In the genomic region with DNA sequence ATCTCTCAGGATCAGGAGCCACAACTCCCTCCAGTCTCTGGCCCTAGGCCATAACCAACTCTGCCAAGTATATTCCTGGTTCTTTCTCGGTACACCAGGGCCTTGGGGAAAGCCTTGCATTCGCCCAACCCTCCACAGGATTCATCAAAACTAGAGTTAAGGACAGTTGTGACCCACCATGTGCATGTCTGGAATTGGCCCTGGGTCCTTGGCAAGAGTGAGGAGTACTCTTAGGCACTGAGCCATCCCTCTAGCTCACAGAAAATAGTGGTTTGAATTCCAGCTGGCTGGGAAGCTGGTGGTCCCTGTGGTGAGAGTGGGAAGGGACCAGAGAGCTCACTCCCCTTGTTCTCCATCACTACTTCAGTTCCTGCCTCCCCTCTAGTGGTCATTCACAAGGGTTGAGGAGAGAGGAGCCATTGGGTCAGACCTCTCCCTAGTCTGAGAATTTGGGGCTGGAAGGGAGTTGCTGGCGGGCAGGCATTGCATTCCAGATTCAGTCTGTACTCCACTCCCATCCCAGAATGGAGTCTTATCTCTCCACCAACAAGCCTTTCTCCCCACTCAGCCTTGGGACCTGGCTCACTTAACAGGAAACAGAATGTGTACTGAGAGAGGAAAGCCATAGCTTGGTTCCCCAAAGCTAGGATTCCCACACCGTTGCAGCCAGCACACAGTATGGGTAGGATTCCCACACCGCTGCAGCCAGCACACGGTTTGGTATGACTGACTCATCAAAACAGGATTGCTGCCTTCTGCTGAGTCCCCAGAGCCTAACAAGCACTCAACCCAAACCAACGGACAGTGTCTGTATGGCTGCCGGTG, we compare ENCODE assay signal across 9 mouse cellular contexts. TPM values are rescaled to one million over a fixed set of nuclear protein-coding genes. Genes with fewer than 3 reads are reported as not detected.
DNase-seq lines count a peak whose midpoint lies in the region; ATAC-seq and TF ChIP-seq lines count a peak whose summit lies in the region.
"Had no signal": no experiment of that assay in that cellular context is flagged by ENCODE, and none has a peak within 500 bp of the region (broad histone marks: within the 10 kb centered on the region; RNA-seq: fewer than 3 reads in every experiment).

No protein-coding gene starts in this region.

- WGBS in cerebellum, adult 2 months = 53% methylated on average over 8 of the region's 8 CpGs
- WGBS in limb, embryonic 13.5 days = 71% methylated on average over 8 of the region's 8 CpGs
- 60% methylated on average over 8 of the region's 8 CpGs for WGBS in liver, embryonic 11.5 days

- intact Hi-C loops in left cerebral cortex, adult 2 months (cut with DNase I) = no loop called here
- intact Hi-C loops in left cerebral cortex, postnatal 10 days (cut with DNase I) = no loop called here

- no peak for ATAC-seq in limb, embryonic 13.5 days (ENCODE audit: low FRiP score, low read depth)
- no peak for ATAC-seq in liver, embryonic 11.5 days (replicated peaks; ENCODE audit: low FRiP score)

- H3K36me3 ChIP-seq in limb, embryonic 13.5 days = no peaks in the 10 kb centered on the region
- H3K36me3 ChIP-seq in liver, embryonic 11.5 days (ENCODE audit: control insufficient read depth, insufficient read depth, low read length) = no peaks in the 10 kb centered on the region

- no peak overlapping the region for H3K4me3 ChIP-seq in cerebellum, adult 2 months (replicated peaks; ENCODE audit: insufficient read depth, low read depth, low read length)
- H3K4me3 ChIP-seq in left cerebral cortex, adult 2 months = no peak overlapping the region
- H3K4me3 ChIP-seq in limb, embryonic 13.5 days = no peak overlapping the region
- no peak overlapping the region for H3K4me3 ChIP-seq in liver, embryonic 11.5 days (ENCODE audit: low read depth, low read length)

- no peak overlapping the region for H3K4me2 ChIP-seq in limb, embryonic 13.5 days (replicated peaks)
- H3K4me2 ChIP-seq in liver, embryonic 11.5 days = no peak overlapping the region

- TF ChIP-seq POLR2A in cerebellum, adult 2 months (IDR thresholded peaks at IDR 0.05; ENCODE audit: borderline replicate concordance, insufficient read depth, low read length) = no peak

- H3K27me3 ChIP-seq in cerebellum, adult 2 months (ENCODE audit: control insufficient read depth, insufficient read depth, low read length) = no peaks in the 10 kb centered on the region
- no peaks in the 10 kb centered on the region; the same call in 1 of the 2 replicates for H3K27me3 ChIP-seq in limb, embryonic 13.5 days
- no peaks in the 10 kb centered on the region for H3K27me3 ChIP-seq in liver, embryonic 11.5 days (replicated peaks; ENCODE audit: control insufficient read depth, insufficient read depth, low read length)

- H3K9ac ChIP-seq in limb, embryonic 13.5 days = no peak overlapping the region
- H3K9ac ChIP-seq in liver, embryonic 11.5 days (ENCODE audit: low read depth, low read length) = no peak overlapping the region

- no peaks in the 10 kb centered on the region for H3K9me3 ChIP-seq in limb, embryonic 13.5 days
- no peaks in the 10 kb centered on the region for H3K9me3 ChIP-seq in liver, embryonic 11.5 days (ENCODE audit: control insufficient read depth, low read length)

- DNase-seq in cerebellum, adult 9-11 months = peak; percentile 67
- no peak for DNase-seq in cerebellum, adult 2 months
- no peak for DNase-seq in left cerebral cortex, adult 2 months (ENCODE audit: extremely low spot score in 1 of 2, low spot score in 2 of 2)
- no peak for DNase-seq in left cerebral cortex, postnatal 10 days (ENCODE audit: extremely low spot score in 1 of 2, low spot score in 2 of 2)
- peak; percentile 88 for DNase-seq in fibroblast of lung, adult 2 months (ENCODE audit: low read depth)
- no peak for DNase-seq in B cell, adult 2 months
- no peak for DNase-seq in liver, embryonic 11.5 days (ENCODE audit: low spot score)
- DNase-seq: right cerebral cortex, postnatal 4 days had no signal

- H3K27ac ChIP-seq in cerebellum, adult 2 months (ENCODE audit: insufficient read depth, low read length) = no peak overlapping the region
- H3K27ac ChIP-seq in left cerebral cortex, adult 2 months = peak overlapping the region; percentile 10; the same call in 1 of the 2 replicates
- peak overlapping the region; percentile 80 for H3K27ac ChIP-seq in limb, embryonic 13.5 days
- H3K27ac ChIP-seq in liver, embryonic 11.5 days (ENCODE audit: low read depth, low read length) = no peak overlapping the region

- H3K4me1 ChIP-seq in cerebellum, adult 2 months (ENCODE audit: control insufficient read depth, insufficient read depth, low read length) = peaks cover 53% of the 10 kb centered on the region
- H3K4me1 ChIP-seq in limb, embryonic 13.5 days = peaks cover 40% of the 10 kb centered on the region
- H3K4me1 ChIP-seq in liver, embryonic 11.5 days (replicated peaks; ENCODE audit: control insufficient read depth, insufficient read depth, low read length) = no peaks in the 10 kb centered on the region

- no peak for TF ChIP-seq CTCF in cerebellum, adult 2 months (IDR thresholded peaks at IDR 0.05; ENCODE audit: borderline replicate concordance, insufficient read depth, low read depth, low read length)
- no peak; the same call in 1 of the 2 replicates for TF ChIP-seq CTCF in left cerebral cortex, adult 2 months (IDR thresholded peaks at IDR 0.05)

RNA-seq across cellular contexts. Expression of gene Cmklr1, which starts 43.1 kb away (rescaled TPM):
- 2.2 and 3.0 TPM in 2 replicates for polyA plus RNA-seq in cerebellum, adult 2 months (2012; rRNA removed)
- total RNA-seq in left cerebral cortex, adult 2 months (2021) = 1 to 10 TPM; 2.9 to 4.7 TPM
- total RNA-seq in left cerebral cortex, postnatal 10 days (2021) = 1 to 10 TPM; 3.6 to 4.1 TPM
- 3.6 and 3.7 TPM in 2 replicates for polyA plus RNA-seq in limb, embryonic 13.5 days (2015; fragmentation: Nextera tagmentation; extraction: Ambion mirVana)
- polyA plus RNA-seq in liver, embryonic 11.5 days (2014; fragmentation: Nextera tagmentation; extraction: Ambion mirVana) = 2.5 and 2.6 TPM in 2 replicates

Comparison
In these comparisons a context has a peak if more than half of its experiments do, and no peak if none do; other contexts are left out.
1. DNase-seq: peak in cerebellum, adult 9-11 months (single experiment) and fibroblast of lung, adult 2 months (single experiment); none in cerebellum, adult 2 months (0 of 2), left cerebral cortex, adult 2 months (0 of 2), left cerebral cortex, postnatal 10 days (0 of 2), B cell, adult 2 months (0 of 2) and liver, embryonic 11.5 days (single experiment).
2. H3K27ac ChIP-seq: peak in left cerebral cortex, adult 2 months (single experiment) and limb, embryonic 13.5 days (single experiment); none in cerebellum, adult 2 months (single experiment) and liver, embryonic 11.5 days (single experiment).